Mouse (Mus musculus) small intestine, adult 2 months (tissue): Measurements from ENCODE around the gene Zfp296. TPM values are rescaled to one million over a fixed set of nuclear protein-coding genes. Genes with fewer than 3 reads are reported as not detected.

Source experiments
- H3K27ac ChIP-seq: fragments of 200-500 bp; 2 replicates; pipeline ENCODE4 v1.5.1; 2012; ENCODE audit warnings: low read depth, low read length, control low read depth, inconsistent platforms; ENCODE audit not compliant: insufficient read depth
- H3K27me3 ChIP-seq: fragments of 200-500 bp; 2 replicates; pipeline ENCODE4 v1.6.1; 2012; ENCODE audit warnings: mild to moderate bottlenecking, moderate library complexity, low read length, inconsistent platforms; ENCODE audit not compliant: control insufficient read depth, insufficient read depth
- H3K36me3 ChIP-seq: fragments of 200-500 bp; 2 replicates; pipeline ENCODE4 v1.6.1; 2012; ENCODE audit warnings: mild to moderate bottlenecking, low read length, control low read depth, inconsistent platforms; ENCODE audit not compliant: control insufficient read depth, insufficient read depth
- H3K4me1 ChIP-seq: fragments of 200-500 bp; 2 replicates; pipeline ENCODE4 v1.6.1; 2012; ENCODE audit warnings: low read length, inconsistent platforms, mixed read lengths; ENCODE audit not compliant: control insufficient read depth, insufficient read depth, insufficient read length
- H3K4me3 ChIP-seq: fragments of 200-500 bp; 2 replicates; pipeline ENCODE4 v1.5.1; 2012; ENCODE audit warnings: low read depth, mild to moderate bottlenecking, control low read depth, inconsistent platforms, low read length, moderate library complexity
- CTCF ChIP-seq: fragments of 200-500 bp; IDR thresholded peaks from 2 replicates; pipeline ENCODE4 v1.5.1; 2012; ENCODE audit warnings: low read depth, mild to moderate bottlenecking, control low read depth, inconsistent platforms, low read length, moderate library complexity, mixed read lengths; ENCODE audit not compliant: insufficient replicate concordance, insufficient read length; ENCODE audit errors: extremely low read depth
- POLR2A ChIP-seq: fragments of 200-500 bp; IDR thresholded peaks from 2 replicates; pipeline ENCODE4 v1.6.1; 2012; ENCODE audit warnings: low read depth, mild to moderate bottlenecking, control low read depth, inconsistent platforms, low read length, moderate library complexity
- WGBS: fragments of 180-500 bp; shearing (Covaris S2); methylation state at CpG from one replicate; pipeline ENCODE4 v1.1.7; 2018; 5-methylcytosine and 5-hydroxymethylcytosine counted together
- polyA plus RNA-seq: library from polyadenylated mRNA; depleted of rRNA; stranded (reverse); fragments of >200 nt; gene quantifications from 2 replicates; pipeline ENCODE4 v1.2.3, GENCODE M21; 2012; rRNA removed

Zfp296 gene
- polyA plus RNA-seq = 3.0 and 3.7 TPM in 2 replicates

DNA sequence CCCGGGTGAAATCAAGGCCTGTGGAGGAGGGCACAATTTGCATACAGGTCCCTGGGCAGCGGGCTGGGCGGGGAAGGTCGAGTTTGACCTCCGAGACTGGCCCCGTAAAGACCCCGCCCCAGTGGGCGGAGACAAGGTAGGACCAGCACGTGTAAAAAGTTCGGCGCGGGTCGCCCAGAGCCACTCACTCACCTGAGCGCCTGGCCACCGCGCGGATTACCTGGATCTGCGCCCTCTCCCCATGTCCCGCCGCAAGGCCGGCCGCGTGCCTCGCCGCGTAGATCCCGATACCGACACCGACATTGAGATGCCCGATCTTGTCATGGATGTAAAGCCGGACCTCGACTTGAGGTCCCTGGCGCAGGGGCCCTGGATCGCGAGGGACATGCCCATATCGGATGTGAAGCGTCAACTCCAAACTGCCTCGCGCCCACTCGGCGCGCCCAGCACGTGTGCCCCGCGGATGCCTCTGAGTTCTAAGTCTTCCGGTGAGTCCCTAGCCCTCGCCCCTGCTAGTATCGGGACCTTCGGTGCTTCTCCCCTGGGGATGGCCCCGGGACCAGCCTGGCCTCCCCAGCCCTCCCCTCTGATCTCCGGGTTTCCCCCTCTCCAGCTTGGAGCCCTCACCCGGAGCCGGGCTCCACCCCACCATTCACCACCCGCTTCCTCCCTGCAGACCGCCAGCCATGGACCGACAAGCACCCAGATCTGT, at the start of gene Zfp296, which contains the start of gene Gemin7:
TSS of gene Zfp296 (plus strand) at position 147 of the 712 bp plus-strand sequence.
TSS of gene Gemin7 (minus strand) at position 455 of the 712 bp plus-strand sequence.
- no peak within 1 kb of the TSS for H3K27ac ChIP-seq
- under 1% methylated on average over 56 of the region's 56 CpGs for WGBS
- H3K36me3 ChIP-seq = peaks cover 15% of the 10 kb centered on the region

DNA sequence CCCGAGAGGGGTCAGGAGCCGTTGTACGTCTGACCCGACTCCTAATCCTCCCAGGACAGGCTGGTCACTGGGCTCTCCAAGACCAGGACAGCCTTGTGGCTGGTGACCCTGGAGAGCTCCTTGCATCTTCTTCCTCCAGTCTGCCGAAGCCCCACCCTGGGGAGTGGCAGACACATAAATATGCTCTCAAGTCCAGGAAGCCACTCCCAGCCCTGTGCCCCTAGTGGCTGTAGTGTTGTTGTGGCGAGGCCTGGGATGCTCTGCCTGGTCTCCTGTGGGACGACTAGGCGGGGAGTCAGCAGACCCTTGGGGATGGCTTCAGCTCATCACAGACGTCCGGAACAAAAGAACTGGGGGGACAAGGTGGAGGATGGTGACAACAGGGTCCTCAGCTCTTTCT, 46.0 kb upstream of the Zfp296 start:
- H3K36me3 ChIP-seq = peaks cover 41% of the 10 kb centered on the region
- H3K27me3 ChIP-seq = no peaks in the 10 kb centered on the region
- peaks cover 3% of the 10 kb centered on the region for H3K4me1 ChIP-seq
- H3K27ac ChIP-seq = no peak overlapping the region
- 63% methylated on average over 10 of the region's 10 CpGs for WGBS
- no peak overlapping the region for H3K4me3 ChIP-seq
- TF ChIP-seq POLR2A = no peak
- TF ChIP-seq CTCF = peak; percentile 43; the same call in 1 of the 2 replicates

More for the DNA sequence above, at the start of gene Zfp296, which contains the start of gene Gemin7:
- H3K27me3 ChIP-seq = no peaks in the 10 kb centered on the region
- TF ChIP-seq CTCF = no peak
- TF ChIP-seq POLR2A = no peak
- H3K4me3 ChIP-seq = peak within 1 kb of the TSS; percentile 68
- H3K4me1 ChIP-seq = peaks cover 13% of the 10 kb centered on the region

DNA sequence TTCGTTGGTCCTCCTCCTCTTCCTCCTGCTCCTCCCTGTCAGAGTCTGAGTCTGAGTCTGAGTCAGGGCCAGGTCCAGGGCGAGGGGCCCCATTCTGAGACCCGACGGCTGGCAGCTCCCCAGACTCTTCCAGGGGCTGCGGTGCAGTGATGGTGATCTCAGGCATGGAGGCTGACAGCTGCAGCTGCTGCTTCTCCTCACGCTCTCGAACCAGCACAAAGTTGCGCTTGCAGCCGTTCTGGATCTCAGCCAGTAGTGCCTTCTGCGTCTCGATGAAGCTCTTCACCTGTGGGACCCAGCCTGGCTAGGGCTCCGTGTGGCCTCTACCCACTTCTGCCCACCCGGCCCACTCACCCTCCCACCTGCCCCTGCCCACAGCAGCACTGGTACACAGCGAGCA, 44.8 kb upstream of the Zfp296 start:
- H3K27ac ChIP-seq = no peak overlapping the region
- no peak for TF ChIP-seq CTCF
- no peak for TF ChIP-seq POLR2A
- H3K4me1 ChIP-seq = peaks cover 3% of the 10 kb centered on the region
- H3K36me3 ChIP-seq = peaks cover 41% of the 10 kb centered on the region
- 84% methylated on average over 14 of the region's 14 CpGs for WGBS
- no peak overlapping the region for H3K4me3 ChIP-seq
- H3K27me3 ChIP-seq = no peaks in the 10 kb centered on the region

DNA sequence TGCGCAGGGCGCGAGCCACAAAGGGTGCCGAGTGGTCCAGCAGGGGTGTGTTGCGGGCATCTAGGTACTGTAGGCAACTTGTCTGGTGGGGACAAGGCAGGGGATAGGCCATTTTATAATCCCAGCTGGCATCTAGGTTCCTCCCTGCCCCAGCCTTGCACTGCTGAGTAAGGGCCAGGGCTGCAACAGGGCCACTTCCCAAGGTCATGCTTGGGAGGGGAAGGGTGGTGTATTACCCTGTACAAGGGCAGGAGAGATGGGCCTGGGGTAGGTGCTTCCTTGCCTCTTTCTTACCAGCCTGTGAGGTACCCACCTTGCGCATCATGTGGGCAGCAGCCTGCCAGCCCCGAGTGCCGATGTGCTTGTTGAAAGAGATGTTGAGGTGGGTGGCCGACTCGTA, 42.4 kb upstream of the Zfp296 start:
- WGBS = 95% methylated on average over 10 of the region's 10 CpGs
- Histone ChIP-seq H3K27me3 (no peaks in the 10 kb centered on the region), H3K27ac (no peak overlapping the region), H3K4me3 (no peak overlapping the region), H3K4me1 (peaks cover 3% of the 10 kb centered on the region), H3K36me3 (peaks cover 41% of the 10 kb centered on the region)
- TF ChIP-seq CTCF (no peak), POLR2A (no peak)

DNA sequence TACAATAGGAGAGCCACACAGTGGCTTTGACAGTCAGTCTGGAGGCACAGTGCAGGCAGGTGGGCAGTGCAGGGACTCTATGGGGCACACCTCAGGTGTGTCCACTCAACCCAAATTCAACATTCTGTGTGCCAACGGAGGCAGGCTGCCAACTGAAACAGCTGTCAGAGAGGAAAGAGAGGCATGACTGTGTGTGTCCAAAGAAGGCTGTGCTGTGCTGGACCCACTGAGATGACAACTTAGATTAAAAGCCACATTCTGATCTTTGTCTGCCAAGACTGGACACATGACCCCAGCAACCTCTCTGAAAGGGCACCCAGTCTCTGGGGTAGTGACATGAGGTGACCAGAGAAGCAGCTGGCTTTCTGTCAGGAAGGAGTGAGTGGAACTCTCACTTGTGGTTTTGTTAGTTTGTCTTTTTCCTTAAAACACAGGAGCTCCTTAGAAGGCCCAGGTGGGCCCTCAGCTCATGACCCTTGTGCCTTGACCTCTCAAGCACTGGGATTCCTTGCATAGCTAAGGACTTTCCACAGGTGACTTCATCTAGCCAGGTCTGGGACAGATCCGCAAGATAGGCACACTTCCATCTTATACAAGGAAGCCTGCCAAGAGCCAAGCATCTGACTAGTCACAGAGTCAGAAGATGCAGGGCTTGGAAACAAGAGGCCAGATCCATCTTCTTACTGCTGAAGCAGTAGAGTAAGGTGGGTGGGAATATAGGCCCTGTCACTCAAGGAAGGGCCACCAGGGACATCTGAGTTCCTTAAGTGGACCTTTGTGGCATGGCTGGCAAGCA, 36.1 kb upstream of the Zfp296 start:
- Histone ChIP-seq H3K27ac (no peak overlapping the region), H3K4me3 (no peak overlapping the region), H3K4me1 (no peaks in the 10 kb centered on the region; the same call in 1 of the 2 replicates), H3K36me3 (no peaks in the 10 kb centered on the region), H3K27me3 (no peaks in the 10 kb centered on the region)
- no peak for TF ChIP-seq CTCF
- TF ChIP-seq POLR2A = no peak
- 46% methylated on average over 2 of the region's 2 CpGs for WGBS

DNA sequence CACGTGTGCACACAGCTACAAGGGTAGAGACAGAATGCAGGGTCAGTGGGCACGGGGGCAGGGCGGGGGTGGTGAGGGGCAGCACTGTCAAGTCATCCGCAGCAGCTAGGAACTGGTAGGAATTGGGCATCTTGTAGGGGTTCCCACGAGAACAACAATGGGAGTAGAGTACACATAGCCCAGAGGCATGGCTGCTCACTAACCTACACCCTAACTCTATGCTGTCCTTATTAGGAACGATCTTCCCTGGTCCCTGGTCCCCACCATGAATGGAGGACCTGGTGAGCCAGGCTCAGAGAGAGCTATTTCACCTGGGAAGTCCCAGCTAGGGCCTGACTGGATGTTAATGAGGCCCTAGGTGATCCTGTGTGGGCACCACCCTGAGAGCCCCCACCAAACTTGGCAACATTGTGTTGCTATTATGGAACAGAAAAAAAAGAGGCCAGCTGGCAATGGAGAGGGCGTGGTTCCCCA, 35.4 kb upstream of the Zfp296 start:
- TF ChIP-seq CTCF = no peak
- no peak for TF ChIP-seq POLR2A
- no peak overlapping the region for H3K27ac ChIP-seq
- peaks cover 3% of the 10 kb centered on the region; the same call in 1 of the 2 replicates for H3K4me1 ChIP-seq
- WGBS = 76% methylated on average over 7 of the region's 7 CpGs
- H3K4me3 ChIP-seq = no peak overlapping the region
- H3K27me3 ChIP-seq = no peaks in the 10 kb centered on the region
- H3K36me3 ChIP-seq = no peaks in the 10 kb centered on the region

DNA sequence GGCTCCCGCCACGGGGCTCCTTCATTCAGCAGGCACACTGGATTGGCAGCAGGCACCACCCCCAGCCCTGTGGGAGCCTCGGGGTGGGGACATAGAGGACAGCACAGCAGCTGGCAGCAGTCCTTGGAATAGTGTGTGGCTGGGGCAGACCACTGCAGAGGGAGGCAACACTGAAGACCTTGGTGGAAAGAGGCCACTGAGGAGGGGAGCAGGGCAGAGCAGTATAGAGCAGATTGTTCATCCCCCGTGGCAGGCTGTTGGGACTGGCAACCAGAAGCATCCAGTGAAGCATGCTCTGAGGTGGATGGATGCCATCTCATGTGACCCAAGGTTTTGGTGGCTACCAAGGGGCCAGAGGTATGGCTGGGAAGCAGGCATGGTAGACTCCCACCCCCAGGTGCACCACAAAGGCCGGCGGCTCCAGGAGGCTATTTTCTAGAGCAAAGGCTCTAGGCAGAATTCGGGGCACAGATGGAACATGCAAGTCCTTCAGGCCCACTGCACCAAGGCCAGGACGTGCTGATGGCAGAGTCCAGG, 34.9 kb upstream of the Zfp296 start:
- Histone ChIP-seq H3K27ac (no peak overlapping the region), H3K4me3 (no peak overlapping the region), H3K4me1 (peaks cover 6% of the 10 kb centered on the region; the same call in 1 of the 2 replicates), H3K27me3 (no peaks in the 10 kb centered on the region), H3K36me3 (no peaks in the 10 kb centered on the region)
- TF ChIP-seq POLR2A (no peak), CTCF (no peak)
- 55% methylated on average over 8 of the region's 8 CpGs for WGBS
